Comparison of ENCODE assay signal across 8 mouse cellular contexts in the genomic region with DNA sequence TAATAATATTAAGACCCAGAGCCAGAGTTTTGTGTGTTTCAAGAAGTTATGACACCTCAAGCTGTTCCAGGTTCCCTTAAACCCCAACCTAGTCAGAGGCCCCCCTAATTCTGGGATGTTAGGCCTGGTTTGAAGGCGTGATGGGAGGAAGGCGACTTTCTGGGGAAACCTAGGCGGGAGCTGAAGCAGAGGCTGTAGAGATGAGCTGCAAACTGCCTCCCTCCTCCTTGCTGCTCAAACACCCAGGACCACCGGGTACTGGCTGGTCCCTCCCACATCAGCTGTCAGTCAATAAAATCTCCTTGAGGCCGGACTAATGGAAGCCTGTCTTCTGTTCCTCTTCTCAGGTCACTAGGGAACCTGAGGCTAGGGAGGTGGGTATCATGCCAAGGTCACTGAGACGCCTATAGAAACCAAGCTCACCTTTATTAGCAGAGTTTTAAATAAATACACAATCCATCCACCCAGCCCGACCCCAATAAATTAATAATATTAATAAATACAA. TPM values are rescaled to one million over a fixed set of nuclear protein-coding genes. Genes with fewer than 3 reads are reported as not detected.
DNase-seq lines count a peak whose midpoint lies in the region; ATAC-seq and TF ChIP-seq lines count a peak whose summit lies in the region.

No protein-coding gene starts in this region.

- peaks cover 37% of the 10 kb centered on the region for H3K4me1 ChIP-seq in heart, embryonic 10.5 days
- peaks cover 4% of the 10 kb centered on the region for H3K4me1 ChIP-seq in ES-Bruce4 (ENCODE audit: control insufficient read depth, insufficient read depth, low read length)
- H3K4me1 ChIP-seq in heart, postnatal 0 days (ENCODE audit: control insufficient read depth, insufficient read depth) = peaks cover 25% of the 10 kb centered on the region
- peaks cover 26% of the 10 kb centered on the region for H3K4me1 ChIP-seq in liver, postnatal 0 days (ENCODE audit: insufficient read depth)

- peak overlapping the region; percentile 69; the same call in 1 of the 2 replicates for H3K9ac ChIP-seq in ES-Bruce4 (ENCODE audit: low read depth, poor library complexity, severe bottlenecking)
- no peak overlapping the region for H3K9ac ChIP-seq in heart, postnatal 0 days (replicated peaks; ENCODE audit: low read depth, low read length)
- H3K9ac ChIP-seq in liver, postnatal 0 days (replicated peaks) = peak overlapping the region; percentile 60

- ATAC-seq in heart, postnatal 0 days (ENCODE audit: insufficient read depth, low read depth) = no peak
- no peak for ATAC-seq in liver, postnatal 0 days
- ATAC-seq in erythroid progenitor cell, adult 5-6 weeks (replicated peaks; ENCODE audit: low FRiP score, poor library complexity, severe bottlenecking) = no peak

- peak overlapping the region; percentile 62 for H3K4me2 ChIP-seq in heart, postnatal 0 days (ENCODE audit: low read depth, low read length)
- peak overlapping the region; percentile 81 for H3K4me2 ChIP-seq in liver, postnatal 0 days (ENCODE audit: low read depth, low read length)

- peak overlapping the region; percentile 88 for H3K27ac ChIP-seq in heart, embryonic 10.5 days
- H3K27ac ChIP-seq in ES-Bruce4 (ENCODE audit: insufficient read depth, low read length) = no peak overlapping the region
- H3K27ac ChIP-seq in heart, postnatal 0 days (ENCODE audit: low read depth) = peak overlapping the region; percentile 63; the same call in 1 of the 2 replicates
- H3K27ac ChIP-seq in liver, postnatal 0 days (ENCODE audit: low read depth) = 0 out of 2 replicates have a peak overlapping the region, but pooled peaks have one; percentile 73

- no peak for TF ChIP-seq CTCF in ES-Bruce4 (IDR thresholded peaks at IDR 0.05; ENCODE audit: low read depth, low read length)
- TF ChIP-seq CTCF in heart, postnatal 0 days (IDR thresholded peaks at IDR 0.05; ENCODE audit: low read depth) = no peak
- TF ChIP-seq CTCF in liver, postnatal 0 days (IDR thresholded peaks at IDR 0.05; ENCODE audit: low read depth) = no peak

- intact Hi-C loops in heart, postnatal 10 days (cut with DNase I) = loop anchor here (1.0 kb wide), 1 partner anchor 24 kb away; no protein-coding TSS in a partner anchor

- H3K9me3 ChIP-seq in heart, embryonic 10.5 days = no peaks in the 10 kb centered on the region
- H3K9me3 ChIP-seq in ES-Bruce4 (replicated peaks; ENCODE audit: control insufficient read depth, insufficient read depth, low read length, poor library complexity, severe bottlenecking) = 0 out of 2 replicates have a peak, but pooled peaks cover 2% of the 10 kb centered on the region
- no peaks in the 10 kb centered on the region for H3K9me3 ChIP-seq in heart, postnatal 0 days (replicated peaks; ENCODE audit: control insufficient read depth, low read length)
- no peaks in the 10 kb centered on the region for H3K9me3 ChIP-seq in liver, postnatal 0 days (ENCODE audit: low read length)

- no peak for TF ChIP-seq EP300 in ES-Bruce4 (IDR thresholded peaks at IDR 0.05; ENCODE audit: insufficient read depth, low read depth, low read length)
- no peak for TF ChIP-seq EP300 in heart, postnatal 0 days (IDR thresholded peaks at IDR 0.05; ENCODE audit: low read depth)
- no peak for TF ChIP-seq EP300 in liver, postnatal 0 days (IDR thresholded peaks at IDR 0.05; ENCODE audit: low read depth)

- no peaks in the 10 kb centered on the region for H3K36me3 ChIP-seq in heart, embryonic 10.5 days
- H3K36me3 ChIP-seq in ES-Bruce4 (ENCODE audit: control insufficient read depth, insufficient read depth, low read length, poor library complexity, severe bottlenecking) = no peaks in the 10 kb centered on the region
- no peaks in the 10 kb centered on the region for H3K36me3 ChIP-seq in heart, postnatal 0 days (replicated peaks; ENCODE audit: control insufficient read depth, insufficient read depth, low read length)
- H3K36me3 ChIP-seq in liver, postnatal 0 days (replicated peaks; ENCODE audit: insufficient read depth, low read length) = no peaks in the 10 kb centered on the region

- 54% methylated on average over 7 of the region's 7 CpGs for WGBS in heart, embryonic 10.5 days
- WGBS in heart, postnatal 0 days = 59% methylated on average over 7 of the region's 7 CpGs
- 65% methylated on average over 7 of the region's 7 CpGs for WGBS in liver, postnatal 0 days (ENCODE audit: insufficient replicate concordance)

- H3K4me3 ChIP-seq in heart, embryonic 10.5 days = peak overlapping the region; percentile 69
- no peak overlapping the region for H3K4me3 ChIP-seq in ES-Bruce4 (ENCODE audit: low read depth, low read length)
- peak overlapping the region; percentile 46 for H3K4me3 ChIP-seq in heart, postnatal 0 days (ENCODE audit: low read depth, low read length)
- peak overlapping the region; percentile 50; the same call in 1 of the 2 replicates for H3K4me3 ChIP-seq in liver, postnatal 0 days (ENCODE audit: low read depth, low read length)

- DNase-seq in heart, embryonic 10.5 days (ENCODE audit: low spot score) = no peak
- DNase-seq in heart, postnatal 10 days = no peak
- DNase-seq in heart, postnatal 0 days (ENCODE audit: low spot score) = no peak
- peak; percentile 14 for DNase-seq in liver, postnatal 0 days
- no peak for DNase-seq in layer of hippocampus, adult 9-10 months (ENCODE audit: low spot score)
- no peak for DNase-seq in adipocyte (ENCODE audit: low spot score)

- H3K27me3 ChIP-seq in heart, embryonic 10.5 days (ENCODE audit: insufficient read depth, poor library complexity, severe bottlenecking) = peaks cover 25% of the 10 kb centered on the region
- H3K27me3 ChIP-seq in ES-Bruce4 (ENCODE audit: control insufficient read depth, insufficient read depth, low read length, poor library complexity, severe bottlenecking) = no peaks in the 10 kb centered on the region
- no peaks in the 10 kb centered on the region for H3K27me3 ChIP-seq in heart, postnatal 0 days (ENCODE audit: control insufficient read depth, insufficient read depth, low read length)
- H3K27me3 ChIP-seq in liver, postnatal 0 days (ENCODE audit: insufficient read depth, low read length) = no peaks in the 10 kb centered on the region

- no peak for TF ChIP-seq POLR2A in ES-Bruce4 (IDR thresholded peaks at IDR 0.05; ENCODE audit: insufficient read depth, low read length)

RNA-seq across cellular contexts. Expression of a gene that starts 3.2 kb away (rescaled TPM):
- polyA plus RNA-seq in heart, embryonic 10.5 days (2016; fragmentation: Nextera tagmentation; extraction: Ambion mirVana) = 0.43 and 1.6 TPM in 2 replicates
- 1 to 10 TPM in 1 of 2 experiments, under 1 TPM in 1; 0.86 to 1.1 TPM for total RNA-seq in heart, postnatal 10 days (2021)
- 1.9 and 2.1 TPM in 2 replicates for polyA plus RNA-seq in ES-Bruce4 (2011; ENCODE audit: insufficient read depth, insufficient read length, low read depth, missing spikeins)
- 0.15 and 5.4 TPM in 2 replicates for total RNA-seq in heart, postnatal 0 days (2014; rRNA removed; ENCODE audit: low replicate concordance)
- 1.4 and 1.7 TPM in 2 replicates for polyA plus RNA-seq in heart, postnatal 0 days (2015; fragmentation: Nextera tagmentation; extraction: Ambion mirVana)
- polyA plus RNA-seq in liver, postnatal 0 days (2015; fragmentation: Nextera tagmentation; extraction: Ambion mirVana) = 2.1 and 2.3 TPM in 2 replicates
- total RNA-seq in erythroid progenitor cell, adult 5-6 weeks (2015; ENCODE audit: low replicate concordance) = not detected in 2 replicates
- not detected in 2 replicates for total RNA-seq in erythroid progenitor cell, adult 5-6 weeks (2017; ENCODE audit: low replicate concordance)

RNA-seq across cellular contexts. Expression of a gene that starts 13.1 kb away (rescaled TPM):
- polyA plus RNA-seq in heart, embryonic 10.5 days (2016; fragmentation: Nextera tagmentation; extraction: Ambion mirVana) = 0.15 and 1.4 TPM in 2 replicates
- 1 to 10 TPM; 1.1 to 1.6 TPM for total RNA-seq in heart, postnatal 10 days (2021)
- polyA plus RNA-seq in ES-Bruce4 (2011; ENCODE audit: insufficient read depth, insufficient read length, low read depth, missing spikeins) = not detected in 2 replicates
- total RNA-seq in heart, postnatal 0 days (2014; rRNA removed; ENCODE audit: low replicate concordance) = 1.5 and 2.2 TPM in 2 replicates
- 1.3 and 1.6 TPM in 2 replicates for polyA plus RNA-seq in heart, postnatal 0 days (2015; fragmentation: Nextera tagmentation; extraction: Ambion mirVana)
- 9.8 and 10.4 TPM in 2 replicates for polyA plus RNA-seq in liver, postnatal 0 days (2015; fragmentation: Nextera tagmentation; extraction: Ambion mirVana)
- 2.5 and 11.7 TPM in 2 replicates for total RNA-seq in erythroid progenitor cell, adult 5-6 weeks (2015; ENCODE audit: low replicate concordance)
- total RNA-seq in erythroid progenitor cell, adult 5-6 weeks (2017; ENCODE audit: low replicate concordance) = 2.3 and 3.5 TPM in 2 replicates

RNA-seq across cellular contexts. Expression of a gene that starts 20.4 kb away (rescaled TPM):
- 67.3 and 107 TPM in 2 replicates for polyA plus RNA-seq in heart, embryonic 10.5 days (2016; fragmentation: Nextera tagmentation; extraction: Ambion mirVana)
- total RNA-seq in heart, postnatal 10 days (2021) = 10 to 100 TPM; 54.7 to 55.6 TPM
- 49.9 and 50.2 TPM in 2 replicates for polyA plus RNA-seq in ES-Bruce4 (2011; ENCODE audit: insufficient read depth, insufficient read length, low read depth, missing spikeins)
- total RNA-seq in heart, postnatal 0 days (2014; rRNA removed; ENCODE audit: low replicate concordance) = 107 and 143 TPM in 2 replicates
- polyA plus RNA-seq in heart, postnatal 0 days (2015; fragmentation: Nextera tagmentation; extraction: Ambion mirVana) = 55.6 and 57.3 TPM in 2 replicates
- polyA plus RNA-seq in liver, postnatal 0 days (2015; fragmentation: Nextera tagmentation; extraction: Ambion mirVana) = 32.5 and 35.4 TPM in 2 replicates
- total RNA-seq in erythroid progenitor cell, adult 5-6 weeks (2015; ENCODE audit: low replicate concordance) = 9.0 and 13.0 TPM in 2 replicates
- total RNA-seq in erythroid progenitor cell, adult 5-6 weeks (2017; ENCODE audit: low replicate concordance) = 18.1 and 30.6 TPM in 2 replicates

RNA-seq across cellular contexts. Expression of a gene that starts 31.1 kb away (rescaled TPM):
- polyA plus RNA-seq in heart, embryonic 10.5 days (2016; fragmentation: Nextera tagmentation; extraction: Ambion mirVana) = 38.0 and 42.0 TPM in 2 replicates
- 10 to 100 TPM; 39.6 to 42.9 TPM for total RNA-seq in heart, postnatal 10 days (2021)
- 30.2 and 44.4 TPM in 2 replicates for polyA plus RNA-seq in ES-Bruce4 (2011; ENCODE audit: insufficient read depth, insufficient read length, low read depth, missing spikeins)
- 18.0 and 36.3 TPM in 2 replicates for total RNA-seq in heart, postnatal 0 days (2014; rRNA removed; ENCODE audit: low replicate concordance)
- 26.9 and 29.1 TPM in 2 replicates for polyA plus RNA-seq in heart, postnatal 0 days (2015; fragmentation: Nextera tagmentation; extraction: Ambion mirVana)
- 31.0 and 32.2 TPM in 2 replicates for polyA plus RNA-seq in liver, postnatal 0 days (2015; fragmentation: Nextera tagmentation; extraction: Ambion mirVana)
- total RNA-seq in erythroid progenitor cell, adult 5-6 weeks (2015; ENCODE audit: low replicate concordance) = 0.36 and 6.3 TPM in 2 replicates
- total RNA-seq in erythroid progenitor cell, adult 5-6 weeks (2017; ENCODE audit: low replicate concordance) = under 0.01 and 3.0 TPM in 2 replicates

RNA-seq across cellular contexts. Expression of a gene that starts 34.9 kb away (rescaled TPM):
- polyA plus RNA-seq in heart, embryonic 10.5 days (2016; fragmentation: Nextera tagmentation; extraction: Ambion mirVana) = 192 and 214 TPM in 2 replicates
- 10 to 100 TPM; 25.8 to 29.6 TPM for total RNA-seq in heart, postnatal 10 days (2021)
- polyA plus RNA-seq in ES-Bruce4 (2011; ENCODE audit: insufficient read depth, insufficient read length, low read depth, missing spikeins) = 61.5 and 72.3 TPM in 2 replicates
- total RNA-seq in heart, postnatal 0 days (2014; rRNA removed; ENCODE audit: low replicate concordance) = 111 and 125 TPM in 2 replicates
- polyA plus RNA-seq in heart, postnatal 0 days (2015; fragmentation: Nextera tagmentation; extraction: Ambion mirVana) = 53.3 and 59.6 TPM in 2 replicates
- 18.8 and 21.6 TPM in 2 replicates for polyA plus RNA-seq in liver, postnatal 0 days (2015; fragmentation: Nextera tagmentation; extraction: Ambion mirVana)
- 5.8 and 15.9 TPM in 2 replicates for total RNA-seq in erythroid progenitor cell, adult 5-6 weeks (2015; ENCODE audit: low replicate concordance)
- 2.5 and 8.0 TPM in 2 replicates for total RNA-seq in erythroid progenitor cell, adult 5-6 weeks (2017; ENCODE audit: low replicate concordance)
